Mouse (Mus musculus) stomach, postnatal 0 days (tissue): ENCODE measurements around the gene Olfr150.

Experiments used
- CTCF ChIP-seq: IDR thresholded peaks from 2 replicates; pipeline ENCODE4 v1.5.1; 2016; ENCODE audit warnings: antibody characterized with exemption, low read depth, mild to moderate bottlenecking, moderate library complexity
- EP300 ChIP-seq: optimal IDR thresholded peaks from 2 replicates; pipeline ENCODE3; 2016; ENCODE audit warnings: antibody characterized with exemption

DNA sequence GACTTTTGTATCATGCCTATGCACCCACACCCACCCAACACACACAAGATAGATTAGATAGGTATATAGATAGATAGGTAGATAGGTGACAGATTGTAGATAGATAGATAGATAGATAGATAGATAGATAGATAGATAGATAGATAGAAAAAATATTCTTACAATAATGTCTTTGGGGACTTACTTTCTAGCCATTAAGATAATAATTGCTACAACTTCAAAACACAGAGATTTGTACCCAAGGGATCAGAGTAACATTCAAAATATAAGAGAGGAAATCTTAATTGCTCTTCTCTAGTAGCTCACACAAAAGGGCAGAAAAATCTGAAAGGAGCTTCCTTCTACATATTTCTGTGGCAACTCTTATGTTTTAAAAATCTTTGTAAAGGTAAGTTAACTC is 15.2 kb downstream of the Olfr150 start, which contains the start of gene Olfr967:
- TF ChIP-seq EP300 = no peak
- no peak for TF ChIP-seq CTCF
